Mouse (Mus musculus) Patski (cell line): ENCODE measurements around the gene Gm17535. TPM values are rescaled to one million over a fixed set of nuclear protein-coding genes. Genes with fewer than 3 reads are reported as not detected.
"Not testable (repeated sequence)": the region's sequence is repeated elsewhere in the genome, so short reads cannot be mapped to it uniquely, and the experiment has no call there.

Experiments
- ATAC-seq: fragments of 100-300 bp; one replicate; pipeline ENCODE4 v1.8.0; 2021
- CTCF ChIA-PET: fragments of 350-600 bp; sonication (Branson Sonifier 250); formaldehyde crosslinking; loops from one replicate; lab custom pipeline; 2022; ENCODE audit warnings: inconsistent platforms; lab: Charles Lee
- POLR2A ChIA-PET: fragments of 350-600 bp; sonication (Branson Sonifier 250); formaldehyde crosslinking; loops from one replicate; lab custom pipeline; 2022; ENCODE audit warnings: antibody characterized with exemption, inconsistent platforms; lab: Charles Lee
- DNase-seq: peaks from one replicate; pipeline ENCODE4 v3.0.0-alpha.2; 2011; ENCODE audit warnings: low read depth, low spot score
- H3K27me3 ChIP-seq: fragments of 371-371 bp; one replicate; pipeline ENCODE4 v1.5.1; 2021
- in situ Hi-C: fragments of 300-500 bp; cut with MboI; formaldehyde crosslinking; loops from 3 replicates; pipeline ENCODE4 v1.11.1; 2018; ENCODE audit warnings: low pct_unique_long_range_greater_than_20kb, mixed read lengths
- polyA plus RNA-seq: library from polyadenylated mRNA; unstranded; gene quantifications from one replicate; pipeline ENCODE4 v1.2.3, GENCODE M21; 2021

The Gm17535 gene
- polyA plus RNA-seq, 1 experiment from 2014 or later = not detected

- CTCF ChIA-PET, ATAC-seq, POLR2A ChIA-PET, in situ Hi-C loops, H3K27me3 ChIP-seq: not testable (repeated sequence)
- DNase-seq = peak; percentile 12
Observed at GRCm38 (mm10) chr9:3038161-3038560, 3.8 kb downstream of the Gm17535 start.

Other genes starting within 250 kb of the Gm17535 start
- not detected for gene Gm10722, start 33.7 kb upstream of the Gm17535 start, polyA plus RNA-seq
- not detected for gene Gm11168, start 31.3 kb upstream of the Gm17535 start, polyA plus RNA-seq
- gene Gm10721, start 21.5 kb upstream of the Gm17535 start, polyA plus RNA-seq = not detected
- gene Gm10720, start 18.9 kb upstream of the Gm17535 start, polyA plus RNA-seq = not detected
- not detected for gene Gm10719, start 17.2 kb upstream of the Gm17535 start, polyA plus RNA-seq
- gene Gm10718, start 11.1 kb upstream of the Gm17535 start, polyA plus RNA-seq = not detected
- not detected for gene Gm10717, start 9.2 kb upstream of the Gm17535 start, polyA plus RNA-seq
- not detected for gene Gm10715, start 2.3 kb downstream of the Gm17535 start, polyA plus RNA-seq